Mouse (Mus musculus) lung, postnatal 14 days (tissue): ENCODE measurements around the gene Hist1h2bh.
"Not testable (repeated sequence)": the region's sequence is repeated elsewhere in the genome, so short reads cannot be mapped to it uniquely, and the experiment has no call there.

ENCODE experiments used
- DNase-seq: peaks from one replicate; pipeline ENCODE4 v3.0.0; 2021

Gene Hist1h2bh

GRCm38 (mm10) chr13:23573034-23573897 lies 30.1 kb upstream of the Hist1h2bh start:
- DNase-seq: not testable (repeated sequence)

GRCm38 (mm10) chr13:23572218-23573033 lies 29.2 kb upstream of the Hist1h2bh start:
- no peak for DNase-seq

GRCm38 (mm10) chr13:23571504-23572217 lies 28.5 kb upstream of the Hist1h2bh start:
- DNase-seq: not testable (repeated sequence)

DNA sequence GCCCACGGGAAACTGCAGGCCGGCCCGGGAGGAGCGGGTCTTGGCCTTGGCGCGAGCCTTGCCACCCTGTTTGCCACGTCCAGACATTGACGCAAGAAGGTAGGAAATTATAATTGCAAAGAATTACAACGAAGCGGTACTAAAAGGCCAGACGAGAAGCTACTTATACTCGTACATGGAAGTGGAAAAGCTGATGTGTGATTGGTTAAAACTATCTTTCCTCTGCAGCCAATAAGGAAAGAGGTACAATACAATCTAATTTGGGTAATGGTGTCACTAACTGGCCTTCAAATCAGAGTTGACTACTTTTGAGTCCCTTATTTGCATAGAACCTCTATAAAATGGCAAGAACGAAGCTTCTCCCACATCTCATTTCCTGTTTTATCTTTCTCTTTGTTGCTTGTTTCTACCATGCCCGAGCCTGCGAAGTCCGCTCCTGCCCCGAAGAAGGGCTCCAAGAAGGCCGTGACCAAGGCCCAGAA lies 27.9 kb upstream of the Hist1h2bh start, which contains the start of the genes Hist1h2ae and Hist1h2bg:
TSS of gene Hist1h2ae (minus strand) at position 199 of the 482 bp plus-strand sequence.
TSS of gene Hist1h2bg (plus strand) at position 375 of the 482 bp plus-strand sequence.
- DNase-seq: peak; percentile 50

DNA sequence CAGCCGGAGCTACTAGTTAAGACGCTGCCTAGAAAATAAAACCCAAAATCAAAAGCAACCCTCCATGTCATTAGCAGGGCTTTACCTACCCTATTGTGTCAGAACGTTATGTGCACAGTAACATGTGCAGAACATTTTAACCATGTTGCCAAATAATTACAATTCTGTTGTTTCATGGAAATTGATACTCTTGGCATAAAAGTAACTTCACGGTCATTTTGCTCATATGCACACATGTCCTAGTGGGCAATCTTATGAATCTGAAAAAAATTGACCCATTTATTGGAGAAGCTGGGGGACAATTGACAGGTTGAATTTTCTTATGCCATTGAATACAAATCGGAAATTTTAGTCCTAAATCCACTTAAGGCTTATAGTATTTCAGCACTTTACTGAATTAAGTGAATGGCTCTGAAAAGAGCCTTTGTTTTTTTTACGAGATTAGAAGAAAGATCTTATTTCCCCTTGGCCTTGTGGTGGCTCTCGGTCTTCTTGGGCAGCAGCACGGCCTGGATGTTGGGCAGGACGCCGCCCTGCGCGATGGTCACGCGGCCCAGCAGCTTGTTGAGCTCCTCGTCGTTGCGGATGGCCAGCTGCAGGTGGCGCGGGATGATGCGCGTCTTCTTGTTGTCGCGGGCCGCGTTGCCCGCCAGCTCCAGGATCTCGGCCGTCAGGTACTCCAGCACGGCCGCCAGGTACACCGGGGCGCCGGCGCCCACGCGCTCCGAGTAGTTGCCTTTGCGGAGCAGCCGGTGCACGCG lies 27.2 kb upstream of the Hist1h2bh start:
- not testable (repeated sequence) for DNase-seq

DNA sequence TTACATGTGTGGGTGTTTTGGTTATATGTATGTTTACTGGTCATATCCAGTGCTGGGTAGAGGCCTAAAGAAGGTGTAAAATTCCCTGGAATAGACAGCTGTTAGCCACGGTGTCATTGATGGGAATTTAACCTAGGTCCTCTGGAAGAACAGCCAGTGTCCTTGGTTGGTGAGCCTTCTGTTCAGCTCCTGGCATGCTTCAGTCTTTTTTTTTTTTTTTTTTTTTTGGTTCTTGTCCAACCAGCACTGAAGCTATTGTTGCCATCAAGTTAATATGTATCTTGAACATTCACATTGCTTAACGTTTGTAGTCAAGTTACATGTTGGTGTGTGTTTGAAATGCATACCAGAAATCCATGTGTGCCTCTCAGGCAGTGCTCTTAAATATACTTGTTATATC lies 21.3 kb upstream of the Hist1h2bh start:
- no peak for DNase-seq

- DNase-seq: no peak
Observed at GRCm38 (mm10) chr13:23562699-23563462, 19.7 kb upstream of the Hist1h2bh start.

- DNase-seq: peak; percentile 93
Observed at GRCm38 (mm10) chr13:23561883-23562659, 18.9 kb upstream of the Hist1h2bh start, which contains the start of gene Hist1h3e. TSS of gene Hist1h3e (minus strand) at chr13:23562369.

GRCm38 (mm10) chr13:23561531-23561882 lies 18.3 kb upstream of the Hist1h2bh start:
- DNase-seq: not testable (repeated sequence)

DNA sequence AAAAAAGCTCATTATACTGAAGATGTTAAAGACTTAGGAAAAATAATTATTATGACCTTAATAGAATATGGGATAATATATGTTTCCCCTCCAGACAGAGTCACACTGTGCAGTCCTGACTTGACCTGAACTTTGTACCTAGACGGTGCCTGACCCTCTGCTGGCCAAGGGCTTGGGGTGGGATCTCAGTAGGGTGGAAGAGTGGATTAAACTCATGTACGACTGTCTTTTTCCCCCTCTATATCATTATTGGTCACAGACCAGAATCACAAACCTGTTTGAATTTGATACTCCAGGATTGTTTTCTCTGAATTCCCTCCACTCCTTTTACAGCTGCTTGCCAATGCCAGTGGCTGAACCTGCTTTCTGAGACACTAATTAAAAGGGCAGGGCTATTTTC lies 17.5 kb upstream of the Hist1h2bh start:
- not testable (repeated sequence) for DNase-seq

DNA sequence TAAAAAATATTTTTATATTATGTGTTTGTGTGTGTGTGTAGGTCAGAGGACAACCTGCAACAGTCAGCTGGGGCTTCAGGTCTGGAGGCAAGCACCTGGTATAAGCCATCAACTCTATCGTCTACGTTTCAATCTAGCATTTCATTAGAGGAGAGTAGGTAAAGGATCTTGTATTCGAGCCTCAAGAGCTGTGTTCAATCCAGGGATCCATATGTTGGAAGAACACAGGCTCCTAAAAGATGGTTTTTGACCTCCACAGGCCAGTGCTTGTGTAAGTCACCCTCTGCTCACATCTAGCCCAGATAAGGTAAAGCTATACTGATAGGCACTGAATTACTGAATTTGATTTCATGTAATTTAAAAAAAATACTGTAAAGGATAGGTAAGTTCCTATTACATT lies 13.7 kb upstream of the Hist1h2bh start:
- no peak for DNase-seq

DNA sequence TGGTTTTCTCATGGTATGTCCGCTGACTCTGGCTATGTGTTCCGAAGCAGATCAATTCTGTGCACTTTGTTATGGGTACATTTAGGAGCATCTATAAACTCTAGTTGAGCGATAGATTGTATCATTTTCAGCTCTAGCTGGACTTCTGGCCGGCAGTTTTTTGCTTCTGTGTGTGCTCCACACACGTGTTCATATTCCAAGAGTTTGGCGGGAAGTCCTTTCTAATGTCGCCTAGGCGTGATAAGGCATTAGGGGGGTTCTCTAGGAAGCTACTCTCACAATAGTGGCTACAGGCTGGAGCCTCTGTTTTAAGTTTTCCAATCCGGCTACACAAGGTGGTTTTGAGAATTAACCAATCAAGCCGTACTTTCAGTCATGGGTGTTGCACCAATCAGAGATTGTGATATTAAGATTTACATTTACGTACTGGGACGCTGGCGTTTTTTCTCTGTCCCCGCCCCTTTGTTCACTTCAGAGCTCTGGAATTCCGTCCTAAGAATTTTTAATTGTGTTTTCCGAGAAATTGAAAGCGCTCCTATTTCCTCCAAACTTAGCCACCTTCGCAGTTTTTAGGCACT lies 12.7 kb upstream of the Hist1h2bh start:
- peak; percentile 64 for DNase-seq

DNA sequence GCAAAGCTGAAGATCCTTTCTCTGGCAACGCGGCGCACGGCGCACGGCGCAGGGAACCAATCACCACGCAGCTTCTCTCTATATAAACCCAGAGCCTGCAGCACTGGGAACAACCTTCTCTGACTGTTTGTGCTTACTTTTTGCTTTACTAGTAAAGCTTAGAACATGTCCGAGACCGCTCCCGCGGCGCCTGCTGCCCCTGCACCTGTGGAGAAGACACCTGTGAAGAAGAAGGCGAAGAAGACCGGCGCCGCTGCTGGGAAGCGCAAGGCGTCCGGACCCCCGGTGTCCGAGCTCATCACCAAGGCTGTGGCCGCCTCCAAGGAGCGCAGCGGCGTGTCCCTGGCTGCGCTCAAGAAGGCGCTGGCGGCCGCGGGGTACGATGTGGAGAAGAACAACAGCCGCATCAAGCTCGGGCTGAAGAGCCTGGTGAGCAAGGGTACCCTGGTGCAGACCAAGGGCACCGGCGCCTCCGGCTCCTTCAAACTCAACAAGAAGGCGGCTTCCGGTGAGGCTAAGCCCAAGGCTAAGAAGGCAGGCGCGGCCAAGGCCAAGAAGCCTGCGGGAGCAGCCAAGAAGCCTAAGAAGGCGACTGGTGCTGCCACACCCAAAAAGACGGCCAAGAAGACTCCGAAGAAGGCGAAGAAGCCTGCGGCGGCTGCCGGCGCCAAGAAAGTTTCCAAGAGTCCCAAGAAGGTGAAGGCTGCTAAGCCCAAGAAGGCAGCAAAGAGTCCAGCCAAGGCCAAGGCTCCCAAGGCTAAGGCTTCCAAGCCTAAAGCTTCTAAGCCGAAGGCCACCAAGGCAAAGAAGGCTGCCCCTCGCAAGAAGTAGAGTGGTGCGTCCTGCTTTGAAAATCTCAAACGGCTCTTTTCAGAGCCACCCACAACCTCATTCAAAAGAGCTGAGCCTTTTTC lies 12.0 kb upstream of the Hist1h2bh start:
- DNase-seq: peak; percentile 70

DNA sequence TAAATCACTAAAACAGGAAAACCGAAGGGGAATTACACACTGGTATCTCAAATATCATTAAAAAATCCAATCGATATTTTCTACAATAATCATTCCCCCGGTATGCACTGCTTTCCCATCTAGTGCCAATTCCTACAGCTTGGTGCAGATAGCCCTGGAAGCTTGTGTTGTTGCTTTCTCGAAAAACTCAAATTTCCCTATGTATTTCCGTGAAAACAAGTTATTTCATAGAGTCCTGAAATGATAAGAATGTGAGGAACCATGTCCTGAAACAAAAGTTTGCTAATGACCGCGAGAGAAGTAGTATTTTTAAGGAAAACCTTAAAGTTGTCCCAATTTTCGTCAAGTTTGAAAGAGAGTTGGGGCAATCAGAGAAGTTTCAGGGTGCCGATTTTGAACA lies 11.2 kb upstream of the Hist1h2bh start:
- DNase-seq: no peak

DNA sequence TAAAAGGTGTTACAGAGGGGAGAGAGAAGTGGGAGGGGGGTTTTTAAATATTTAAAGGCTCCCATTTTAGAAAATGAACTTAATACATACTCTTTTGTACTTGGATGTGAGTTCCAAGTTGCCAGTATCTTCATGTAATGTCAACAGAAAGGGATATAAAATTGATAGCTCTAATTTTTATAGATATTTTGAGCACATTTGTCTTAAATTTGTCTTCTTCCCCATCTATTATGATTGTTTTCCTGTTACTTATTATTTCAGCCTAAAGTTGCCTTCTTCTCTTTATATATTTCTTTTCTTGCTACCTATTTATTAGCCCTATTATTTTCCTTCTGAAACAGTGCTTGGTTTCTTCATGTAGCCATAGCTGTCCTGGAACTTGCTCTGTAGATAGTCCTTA lies 9.8 kb upstream of the Hist1h2bh start, which contains the start of gene Hist1h1d:
TSS of gene Hist1h1d (plus strand) at position 301 of the 400 bp plus-strand sequence.
- DNase-seq: no peak

DNA sequence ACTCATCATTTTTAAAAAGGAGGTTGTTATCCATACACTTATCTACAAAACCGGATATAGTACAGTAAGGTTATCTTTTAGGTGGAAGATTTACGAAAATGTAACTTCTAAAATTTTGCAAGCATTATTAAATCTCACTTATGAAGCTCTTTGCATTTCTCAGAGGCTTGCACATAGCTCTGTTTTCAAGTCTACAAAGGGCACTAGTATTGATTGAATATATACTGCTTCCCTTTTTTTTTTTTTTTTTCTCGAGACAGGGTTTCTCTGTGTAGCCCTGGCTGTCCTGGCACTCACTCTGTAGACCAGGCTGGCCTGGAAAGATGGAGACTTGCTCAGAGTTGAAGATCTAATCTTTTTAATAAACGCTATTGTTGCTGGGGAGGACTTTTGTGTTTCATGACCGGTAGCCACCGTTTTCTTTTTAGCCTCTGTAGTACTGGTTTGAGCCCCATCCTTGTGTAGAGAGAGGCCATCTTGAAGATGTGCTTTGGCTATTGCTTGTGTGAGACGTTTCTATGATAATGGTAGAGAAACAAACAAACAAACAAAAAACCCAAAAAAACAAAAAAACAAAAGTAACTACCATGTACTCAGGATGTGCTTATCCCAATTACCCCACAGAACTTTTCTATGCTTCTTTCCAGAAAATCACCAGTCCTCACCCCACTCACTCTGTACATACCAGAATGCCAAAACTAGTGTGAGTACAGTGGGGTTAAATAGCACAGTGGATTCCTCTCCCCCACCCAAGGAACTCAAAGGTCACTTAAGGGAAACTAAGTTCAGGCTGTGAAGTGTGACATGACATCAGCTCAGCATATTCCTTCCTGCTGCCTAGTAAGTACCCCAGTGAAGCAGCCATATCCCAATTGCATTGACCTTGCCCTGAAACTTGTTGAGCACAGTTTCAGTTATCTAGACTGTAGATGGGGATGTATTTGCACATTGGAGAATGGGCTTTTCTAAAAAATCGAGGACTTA lies 9.0 kb upstream of the Hist1h2bh start:
- no peak for DNase-seq

GRCm38 (mm10) chr13:23551146-23551834 lies 8.1 kb upstream of the Hist1h2bh start, which contains the start of gene Hist1h4f:
TSS of gene Hist1h4f (minus strand) at chr13:23551648.
- DNase-seq: peak; percentile 82
